Mouse (Mus musculus) small intestine, adult 2 months (tissue): ENCODE measurements around the gene Ccdc184.

Experiments
- CTCF ChIP-seq: fragments of 200-500 bp; IDR thresholded peaks from 2 replicates; pipeline ENCODE4 v1.5.1; 2012; ENCODE audit warnings: low read depth, mild to moderate bottlenecking, control low read depth, inconsistent platforms, low read length, moderate library complexity, mixed read lengths; ENCODE audit not compliant: insufficient replicate concordance, insufficient read length; ENCODE audit errors: extremely low read depth
- POLR2A ChIP-seq: fragments of 200-500 bp; IDR thresholded peaks from 2 replicates; pipeline ENCODE4 v1.6.1; 2012; ENCODE audit warnings: low read depth, mild to moderate bottlenecking, control low read depth, inconsistent platforms, low read length, moderate library complexity

DNA sequence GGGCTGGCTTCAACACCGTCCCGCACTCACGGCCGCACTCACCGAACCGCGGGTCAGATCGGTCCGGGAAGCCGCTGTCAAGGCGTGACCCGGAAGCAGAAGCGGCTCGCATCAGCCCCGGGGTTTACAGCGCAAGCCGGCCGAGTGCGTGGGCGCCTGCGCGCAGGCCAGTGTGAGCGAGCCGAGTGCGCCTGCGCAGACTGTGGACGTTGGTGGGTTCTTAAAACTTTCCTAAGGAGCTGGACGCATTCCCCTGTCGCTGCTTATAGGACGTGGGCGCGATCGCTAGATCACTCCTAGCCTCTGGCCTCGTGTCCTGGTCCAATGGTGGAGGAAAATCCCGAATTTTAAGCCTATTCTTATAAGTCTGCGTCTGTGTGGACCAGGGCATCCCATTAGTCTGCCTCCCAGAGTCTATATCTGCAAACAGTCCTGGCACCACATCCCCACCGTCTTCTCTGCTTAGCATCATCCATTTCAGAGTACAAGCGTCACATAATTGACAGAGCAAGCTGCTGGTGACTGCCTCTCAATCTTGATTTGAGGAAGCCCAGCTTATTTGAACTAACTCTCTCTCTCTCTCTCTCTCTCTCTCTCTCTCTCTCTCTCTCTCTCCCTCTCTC is 21.3 kb upstream of the Ccdc184 start:
- no peak for TF ChIP-seq CTCF
- TF ChIP-seq POLR2A, result peak; percentile 57; the same call in 1 of the 2 replicates
